Mouse (Mus musculus) lung, embryonic 16.5 days (tissue): ENCODE data around the gene Eif4a1. TPM values are rescaled to one million over a fixed set of nuclear protein-coding genes. Genes with fewer than 3 reads are reported as not detected.

Experiments
- ATAC-seq: fragments of 200-750 bp; cut with Nextera tagmentation; 2 replicates; pipeline ENCODE4 v1.8.0; 2017; ENCODE audit warnings: low read depth, mild to moderate bottlenecking, moderate library complexity
- H3K27ac ChIP-seq: fragments of 300-500 bp; sonication (generic); 2 replicates; pipeline ENCODE4 v1.5.1; 2014; ENCODE audit warnings: mild to moderate bottlenecking, control low read depth, low read length
- H3K27me3 ChIP-seq: fragments of 300-500 bp; sonication (generic); 2 replicates; pipeline ENCODE4 v1.6.1; 2014; ENCODE audit warnings: low read depth, low read length, mixed read lengths; ENCODE audit not compliant: control insufficient read depth, insufficient read depth
- H3K36me3 ChIP-seq: fragments of 300-500 bp; sonication (generic); 2 replicates; pipeline ENCODE4 v1.6.1; 2014; ENCODE audit warnings: low read length; ENCODE audit not compliant: control insufficient read depth, insufficient read depth
- H3K4me1 ChIP-seq: fragments of 300-500 bp; sonication (generic); replicated peaks from 2 replicates; pipeline ENCODE4 v1.6.1; 2014; ENCODE audit warnings: low read length, mixed read lengths; ENCODE audit not compliant: control insufficient read depth, insufficient read depth
- H3K4me2 ChIP-seq: fragments of 300-500 bp; sonication (generic); 2 replicates; pipeline ENCODE4 v1.6.1; 2014; ENCODE audit warnings: low read depth, low read length, control low read depth
- H3K4me3 ChIP-seq: fragments of 300-500 bp; sonication (generic); 2 replicates; pipeline ENCODE4 v1.5.1; 2014; ENCODE audit warnings: mild to moderate bottlenecking, low read length, control low read depth
- H3K9ac ChIP-seq: fragments of 300-500 bp; sonication (generic); 2 replicates; pipeline ENCODE4 v1.6.1; 2014; ENCODE audit warnings: low read length, control low read depth
- H3K9me3 ChIP-seq: fragments of 300-500 bp; sonication (generic); 2 replicates; pipeline ENCODE4 v1.6.1; 2016; ENCODE audit warnings: low read length; ENCODE audit not compliant: control insufficient read depth
- WGBS: fragments of 180-500 bp; shearing (Covaris S2); extraction: QIAGEN DNeasy Blood & Tissue Kit; methylation state at CpG from one replicate; pipeline ENCODE4 v1.1.7; 2014; 5-methylcytosine and 5-hydroxymethylcytosine counted together
- polyA plus RNA-seq: library from polyadenylated mRNA; unstranded; fragments of >200 nt; fragmentation: Nextera tagmentation; extraction: Ambion mirVana; gene quantifications from 2 replicates; pipeline ENCODE4 v1.2.1, GENCODE M21; 2015

The Eif4a1 gene
- polyA plus RNA-seq, result 539 and 624 TPM in 2 replicates

GRCm38 (mm10) chr11:69672211-69672706 lies at the start of gene Eif4a1:
TSS of gene Eif4a1 (minus strand) at chr11:69672423.
- Histone ChIP-seq H3K4me3 (peak within 1 kb of the TSS; percentile 68), H3K27me3 (no peaks in the 10 kb centered on the region), H3K4me1 (peaks cover 21% of the 10 kb centered on the region), H3K9me3 (no peaks in the 10 kb centered on the region), H3K4me2 (peak within 1 kb of the TSS; percentile 93), H3K9ac (peak within 1 kb of the TSS; percentile 90), H3K36me3 (peaks cover 51% of the 10 kb centered on the region), H3K27ac (peak within 1 kb of the TSS; percentile 97)
- WGBS, result under 1% methylated on average over 36 of the region's 36 CpGs
- ATAC-seq, result peak; percentile 97

GRCm38 (mm10) chr11:69720852-69721251 lies 48.6 kb upstream of the Eif4a1 start:
- H3K27ac ChIP-seq, result peak overlapping the region; percentile 41; the same call in 1 of the 2 replicates
- ATAC-seq, result no peak

GRCm38 (mm10) chr11:69719423-69719822 lies 47.2 kb upstream of the Eif4a1 start:
- no peak overlapping the region for H3K27ac ChIP-seq
- H3K4me2 ChIP-seq, result no peak overlapping the region
- H3K4me1 ChIP-seq, result peaks cover 2% of the 10 kb centered on the region; the same call in 1 of the 2 replicates
- no peaks in the 10 kb centered on the region for H3K36me3 ChIP-seq
- no peaks in the 10 kb centered on the region for H3K27me3 ChIP-seq
- WGBS, result 65% methylated on average over 6 of the region's 6 CpGs
- no peak for ATAC-seq
- H3K9ac ChIP-seq, result no peak overlapping the region
- no peaks in the 10 kb centered on the region for H3K9me3 ChIP-seq
- no peak overlapping the region for H3K4me3 ChIP-seq

More at GRCm38 (mm10) chr11:69720852-69721251, 48.6 kb upstream of the Eif4a1 start:
- WGBS, result 43% methylated on average over 6 of the region's 6 CpGs
- Histone ChIP-seq H3K4me3 (no peak overlapping the region), H3K4me1 (peaks cover 2% of the 10 kb centered on the region; the same call in 1 of the 2 replicates), H3K4me2 (no peak overlapping the region), H3K36me3 (no peaks in the 10 kb centered on the region), H3K9ac (peak overlapping the region; percentile 1; the same call in 1 of the 2 replicates), H3K9me3 (no peaks in the 10 kb centered on the region), H3K27me3 (no peaks in the 10 kb centered on the region)

- no peaks in the 10 kb centered on the region for H3K27me3 ChIP-seq
- no peak overlapping the region for H3K4me2 ChIP-seq
- no peak overlapping the region for H3K27ac ChIP-seq
- H3K4me3 ChIP-seq, result no peak overlapping the region
- 29% methylated on average over 15 of the region's 15 CpGs for WGBS
- ATAC-seq, result peak; percentile 15; the same call in 1 of the 2 replicates
- no peak overlapping the region for H3K9ac ChIP-seq
- H3K36me3 ChIP-seq, result no peaks in the 10 kb centered on the region
- H3K4me1 ChIP-seq, result peaks cover 2% of the 10 kb centered on the region; the same call in 1 of the 2 replicates
- H3K9me3 ChIP-seq, result no peaks in the 10 kb centered on the region
These were observed 46.4 kb upstream of the Eif4a1 start for GRCm38 (mm10) chr11:69718661-69719060.

GRCm38 (mm10) chr11:69716953-69717352 lies 44.7 kb upstream of the Eif4a1 start:
- H3K4me1 ChIP-seq, result peaks cover 2% of the 10 kb centered on the region; the same call in 1 of the 2 replicates
- no peak overlapping the region for H3K27ac ChIP-seq
- no peak for ATAC-seq
- 69% methylated on average over 4 of the region's 4 CpGs for WGBS
- no peak overlapping the region for H3K4me2 ChIP-seq
- no peaks in the 10 kb centered on the region for H3K27me3 ChIP-seq
- H3K36me3 ChIP-seq, result no peaks in the 10 kb centered on the region
- H3K4me3 ChIP-seq, result no peak overlapping the region
- no peaks in the 10 kb centered on the region for H3K9me3 ChIP-seq
- no peak overlapping the region for H3K9ac ChIP-seq

GRCm38 (mm10) chr11:69715929-69716328 lies 43.7 kb upstream of the Eif4a1 start:
- H3K9ac ChIP-seq, result no peak overlapping the region
- no peak overlapping the region; the same call in 1 of the 2 replicates for H3K27ac ChIP-seq
- WGBS, result 13% methylated on average over 5 of the region's 5 CpGs
- H3K4me3 ChIP-seq, result no peak overlapping the region
- H3K4me1 ChIP-seq, result peaks cover 2% of the 10 kb centered on the region; the same call in 1 of the 2 replicates
- ATAC-seq, result 0 out of 2 replicates have a peak, but pooled peaks have one; percentile 20
- no peak overlapping the region for H3K4me2 ChIP-seq
- no peaks in the 10 kb centered on the region for H3K9me3 ChIP-seq
- no peaks in the 10 kb centered on the region for H3K36me3 ChIP-seq
- H3K27me3 ChIP-seq, result no peaks in the 10 kb centered on the region

- Histone ChIP-seq H3K4me3 (no peak overlapping the region), H3K27me3 (no peaks in the 10 kb centered on the region), H3K4me1 (peaks cover 2% of the 10 kb centered on the region; the same call in 1 of the 2 replicates), H3K9ac (no peak overlapping the region), H3K4me2 (no peak overlapping the region), H3K36me3 (no peaks in the 10 kb centered on the region), H3K9me3 (no peaks in the 10 kb centered on the region), H3K27ac (no peak overlapping the region; the same call in 1 of the 2 replicates)
- no peak for ATAC-seq
- WGBS, result 58% methylated on average over 9 of the region's 9 CpGs
These were observed 43.3 kb upstream of the Eif4a1 start for GRCm38 (mm10) chr11:69715482-69715881.

- H3K4me3 ChIP-seq, result no peak overlapping the region
- no peak overlapping the region for H3K27ac ChIP-seq
- no peak overlapping the region for H3K4me2 ChIP-seq
These were observed 42.6 kb upstream of the Eif4a1 start for GRCm38 (mm10) chr11:69714636-69715329.

GRCm38 (mm10) chr11:69712954-69713672 lies 40.9 kb upstream of the Eif4a1 start:
- no peak for ATAC-seq
- 77% methylated on average over 20 of the region's 20 CpGs for WGBS
- no peak overlapping the region for H3K4me3 ChIP-seq

More at GRCm38 (mm10) chr11:69714636-69715329, 42.6 kb upstream of the Eif4a1 start:
- no peak for ATAC-seq
- Histone ChIP-seq H3K9me3 (no peaks in the 10 kb centered on the region), H3K27me3 (no peaks in the 10 kb centered on the region), H3K9ac (no peak overlapping the region), H3K4me1 (peaks cover 2% of the 10 kb centered on the region; the same call in 1 of the 2 replicates), H3K36me3 (no peaks in the 10 kb centered on the region)
- WGBS, result 63% methylated on average over 18 of the region's 18 CpGs

More at GRCm38 (mm10) chr11:69712954-69713672, 40.9 kb upstream of the Eif4a1 start:
- no peak overlapping the region for H3K27ac ChIP-seq
- no peaks in the 10 kb centered on the region for H3K27me3 ChIP-seq
- no peaks in the 10 kb centered on the region for H3K9me3 ChIP-seq
- H3K4me2 ChIP-seq, result no peak overlapping the region
- H3K4me1 ChIP-seq, result peaks cover 2% of the 10 kb centered on the region; the same call in 1 of the 2 replicates
- H3K9ac ChIP-seq, result no peak overlapping the region
- H3K36me3 ChIP-seq, result no peaks in the 10 kb centered on the region
